Mouse (Mus musculus) frontal cortex, postnatal 25 days (tissue): ENCODE results near the gene Mrgprf.

Experiments
- DNase-seq, 2 experiments: peaks; one replicate each; pipeline ENCODE4 v3.0.0; 2022; ENCODE audit warnings: low spot score in 2 of 2

Gene Mrgprf

GRCm38 (mm10) chr7:145301008-145301340, 346 bp downstream of the Mrgprf start:
- DNase-seq: no peak

GRCm38 (mm10) chr7:145301341-145302005, 845 bp downstream of the Mrgprf start:
- no peak for DNase-seq

GRCm38 (mm10) chr7:145302488-145303285, 2.1 kb downstream of the Mrgprf start:
- DNase-seq: no peak

- no peak for DNase-seq
Observed at GRCm38 (mm10) chr7:145304153-145304552, 3.5 kb downstream of the Mrgprf start.

- DNase-seq: no peak
Observed at GRCm38 (mm10) chr7:145307636-145308035, 7.0 kb downstream of the Mrgprf start.

DNA sequence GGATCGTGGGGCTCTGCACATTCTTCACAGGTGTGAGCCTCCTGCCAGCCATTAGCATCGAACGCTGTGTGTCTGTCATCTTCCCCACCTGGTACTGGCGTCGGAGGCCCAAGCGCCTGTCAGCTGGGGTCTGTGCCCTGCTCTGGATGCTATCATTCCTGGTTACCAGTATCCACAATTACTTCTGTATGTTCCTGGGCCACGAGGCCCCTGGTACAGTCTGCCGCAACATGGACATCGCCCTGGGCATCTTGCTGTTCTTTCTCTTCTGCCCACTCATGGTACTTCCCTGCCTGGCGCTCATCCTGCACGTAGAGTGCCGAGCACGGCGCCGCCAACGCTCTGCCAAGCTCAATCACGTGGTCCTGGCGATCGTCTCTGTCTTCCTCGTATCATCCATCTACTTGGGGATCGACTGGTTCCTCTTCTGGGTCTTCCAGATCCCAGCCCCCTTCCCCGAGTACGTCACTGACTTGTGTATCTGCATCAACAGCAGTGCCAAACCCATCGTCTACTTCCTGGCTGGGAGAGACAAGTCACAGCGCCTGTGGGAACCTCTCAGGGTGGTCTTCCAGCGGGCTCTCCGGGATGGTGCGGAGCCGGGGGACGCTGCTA, 7.5 kb downstream of the Mrgprf start:
- no peak for DNase-seq

DNA sequence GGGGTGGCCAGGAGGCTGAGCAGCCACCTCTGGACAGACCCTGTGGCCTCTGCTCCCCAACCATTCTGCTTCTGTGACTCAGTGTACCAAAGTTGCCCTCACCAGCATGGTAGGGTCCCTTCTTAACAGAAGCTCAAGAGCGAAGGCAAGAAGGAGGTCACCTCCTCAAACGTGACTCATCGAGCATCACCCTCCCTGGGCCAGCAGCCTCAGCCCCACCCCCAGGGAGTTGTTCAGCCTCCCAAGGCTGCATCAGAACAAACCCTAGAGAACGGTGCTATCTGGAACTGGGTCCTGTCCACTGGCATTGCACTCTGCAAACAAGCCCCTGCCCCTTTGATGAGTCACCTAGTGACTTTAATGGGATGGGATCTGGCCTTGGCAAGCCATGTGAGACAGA, 8.2 kb downstream of the Mrgprf start:
- no peak for DNase-seq

- DNase-seq: no peak
Observed at GRCm38 (mm10) chr7:145309877-145310276, 9.2 kb downstream of the Mrgprf start.

GRCm38 (mm10) chr7:145310526-145310925, 9.9 kb downstream of the Mrgprf start:
- DNase-seq: no peak

GRCm38 (mm10) chr7:145312137-145312536, 11.5 kb downstream of the Mrgprf start:
- DNase-seq: no peak

- no peak for DNase-seq
Observed at GRCm38 (mm10) chr7:145314785-145315411, 14.3 kb downstream of the Mrgprf start, which contains the start of gene Mrgprd. Gene Mrgprd, plus strand, starts transcription at chr7:145314835.

- no peak for DNase-seq
Observed at GRCm38 (mm10) chr7:145317522-145317921, 16.9 kb downstream of the Mrgprf start.

- no peak for DNase-seq
Observed at GRCm38 (mm10) chr7:145319481-145319880, 18.9 kb downstream of the Mrgprf start.

DNA sequence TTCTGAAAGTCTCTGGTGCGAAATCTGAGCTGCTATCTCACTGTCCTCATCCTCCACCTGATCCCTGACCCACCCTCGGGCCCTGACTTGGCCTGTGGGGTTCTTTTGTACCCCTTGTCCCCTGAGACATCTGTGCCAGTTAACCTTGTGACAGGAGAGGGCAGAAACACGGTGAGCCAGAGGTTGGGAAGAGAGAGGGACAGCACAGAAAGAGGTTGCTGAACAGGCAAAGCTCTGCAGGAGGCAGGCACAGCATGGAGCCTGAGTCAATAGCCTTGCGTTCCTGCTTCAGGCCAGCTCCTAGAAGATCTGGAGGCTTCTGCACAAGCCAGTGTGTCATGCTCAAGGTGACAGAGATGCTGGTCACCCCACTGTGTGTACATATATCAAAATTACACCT, 23.0 kb downstream of the Mrgprf start:
- no peak for DNase-seq

DNA sequence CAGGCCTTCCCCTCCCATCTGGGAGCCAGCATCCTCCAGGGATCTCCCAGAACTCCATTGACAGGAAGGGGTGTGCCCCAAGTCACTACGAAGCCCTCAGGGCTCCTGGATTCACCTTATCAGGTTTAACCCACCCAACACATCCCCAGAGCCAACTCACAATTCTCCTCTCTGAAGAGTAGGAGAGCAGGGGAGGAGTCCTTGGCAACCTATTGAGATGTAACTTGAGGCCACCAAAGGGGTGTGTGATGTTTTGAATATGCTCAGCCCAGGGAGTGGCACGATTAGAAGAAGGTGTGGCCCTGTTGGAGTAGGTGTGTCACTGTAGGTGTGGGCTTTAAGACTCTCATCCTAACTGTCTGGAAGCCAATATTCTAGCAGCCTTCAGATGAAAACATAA, 25.1 kb downstream of the Mrgprf start:
- DNase-seq: no peak

GRCm38 (mm10) chr7:145329982-145330381, 29.4 kb downstream of the Mrgprf start:
- no peak for DNase-seq

GRCm38 (mm10) chr7:145330641-145331040, 30.0 kb downstream of the Mrgprf start:
- no peak for DNase-seq

- no peak for DNase-seq
Observed at GRCm38 (mm10) chr7:145332376-145333041, 31.9 kb downstream of the Mrgprf start.

GRCm38 (mm10) chr7:145333936-145334335, 33.3 kb downstream of the Mrgprf start:
- DNase-seq: no peak

GRCm38 (mm10) chr7:145334428-145335027, 33.9 kb downstream of the Mrgprf start:
- no peak for DNase-seq

GRCm38 (mm10) chr7:145335199-145335598, 34.6 kb downstream of the Mrgprf start:
- DNase-seq: no peak
